Mouse (Mus musculus) common myeloid progenitor, adult 5-6 weeks (primary cell): Measurements from ENCODE around the gene Prg3. TPM values are rescaled to one million over a fixed set of nuclear protein-coding genes. Genes with fewer than 3 reads are reported as not detected.

Experiments used
- ATAC-seq: replicated peaks from 2 replicates; pipeline ENCODE4 v1.8.0; 2016; ENCODE audit warnings: low read depth, mild to moderate bottlenecking, moderate TSS enrichment, inconsistent platforms; ENCODE audit not compliant: poor library complexity, severe bottlenecking
- total RNA-seq: library from RNA; stranded (forward); fragments of 200-1000, 187-1606 nt; gene quantifications from 2 replicates; pipeline ENCODE4 v1.2.3, GENCODE M21; 2017

Prg3 gene
- total RNA-seq, 1 experiment from 2014 or later = 7.1 TPM

DNA sequence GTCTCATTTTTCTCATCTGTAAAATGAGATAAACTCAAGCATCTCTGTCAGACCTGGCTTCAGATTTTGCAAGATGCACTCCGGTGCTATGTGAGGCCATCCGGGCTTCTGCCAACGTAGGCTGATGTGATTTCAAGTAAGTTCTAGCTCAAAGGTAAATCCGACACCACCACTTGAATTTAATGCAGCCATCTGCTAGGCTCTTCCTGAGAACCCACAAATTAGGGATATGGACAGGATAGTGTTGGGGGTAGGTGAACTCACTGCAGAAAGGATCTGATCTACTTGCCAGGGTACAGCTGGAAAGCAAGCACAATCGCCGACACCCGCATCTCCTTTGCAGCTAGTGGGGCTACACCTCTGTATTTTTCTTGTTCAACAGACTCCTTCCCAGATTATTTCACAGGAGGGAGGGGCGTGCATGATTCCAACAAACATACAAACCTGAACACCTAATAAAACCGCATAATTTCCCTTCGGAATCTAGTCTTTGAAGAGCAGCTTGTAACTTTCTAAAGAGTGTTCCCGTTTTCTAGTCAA lies 48.6 kb downstream of the Prg3 start:
- 0 out of 2 replicates have a peak, but pooled peaks have one; percentile 1 for ATAC-seq

DNA sequence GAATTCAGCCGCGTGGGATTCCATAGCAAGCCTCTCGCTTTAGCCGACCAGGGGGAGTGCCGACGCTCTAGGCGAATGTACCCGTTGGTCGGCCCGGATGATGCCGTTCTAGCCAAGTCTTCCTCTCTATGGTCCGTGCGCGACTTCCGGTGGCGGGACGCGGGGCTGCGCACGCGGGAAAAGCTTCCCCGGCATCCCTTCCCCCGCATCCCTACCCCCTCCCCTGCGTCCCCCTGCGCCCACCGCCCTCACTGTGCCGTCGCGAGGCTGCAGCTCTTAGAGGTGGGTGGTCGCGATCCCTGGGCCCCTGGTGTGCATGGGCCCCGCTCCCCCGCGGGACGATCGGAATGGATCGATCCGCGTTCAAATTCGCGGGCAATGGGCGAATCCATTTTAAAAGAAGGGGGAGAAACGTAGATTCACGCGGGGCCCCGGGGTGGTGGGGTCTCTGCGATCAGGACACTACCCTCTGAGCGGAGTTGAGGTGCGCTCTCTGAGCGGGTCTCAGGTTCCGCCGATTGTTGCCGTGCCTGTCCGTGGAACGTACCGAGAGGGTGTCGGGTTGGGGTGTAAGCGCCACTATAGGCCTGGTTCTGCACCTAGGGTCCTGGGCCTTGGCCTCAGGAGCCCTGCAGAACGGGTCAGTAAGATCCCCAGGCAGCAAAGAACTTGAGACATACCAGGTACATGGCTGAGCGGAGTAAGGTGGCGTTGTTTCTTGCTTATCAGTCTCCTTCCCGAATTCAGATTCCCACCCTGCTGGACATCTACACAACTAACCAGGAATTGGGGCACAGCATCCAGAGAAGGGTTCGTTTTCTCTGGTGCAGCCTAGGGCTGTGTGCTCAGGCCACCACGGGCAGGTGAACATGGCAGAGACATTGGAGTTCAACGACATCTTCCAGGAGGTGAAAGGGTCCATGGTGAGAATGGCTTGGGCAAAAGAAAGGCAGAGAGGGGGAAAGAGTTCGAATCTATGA lies 49.3 kb downstream of the Prg3 start, which contains the start of the genes Ssrp1 and P2rx3:
TSS of gene Ssrp1 (plus strand) at position 188 of the 980 bp plus-strand sequence.
TSS of gene P2rx3 (minus strand) at position 416 of the 980 bp plus-strand sequence.
- peak; percentile 74 for ATAC-seq

DNA sequence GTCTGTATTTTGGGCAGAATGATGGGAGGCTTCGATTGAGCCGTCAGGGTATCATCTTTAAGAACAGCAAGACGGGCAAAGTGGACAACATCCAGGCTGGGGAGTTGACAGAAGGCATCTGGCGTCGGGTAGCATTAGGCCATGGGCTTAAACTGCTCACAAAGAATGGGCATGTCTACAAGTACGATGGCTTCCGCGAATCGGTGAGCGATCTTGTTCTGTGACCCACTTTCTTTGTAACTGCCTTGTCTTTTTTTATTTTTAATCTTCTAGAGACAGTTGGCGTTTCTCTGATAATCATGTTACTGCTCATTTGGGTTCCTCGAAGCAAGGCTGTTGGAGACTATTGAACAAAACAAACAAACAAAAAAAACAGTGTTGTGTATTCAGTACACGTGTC lies 50.3 kb downstream of the Prg3 start:
- no peak for ATAC-seq

Other genes with a start within 250 kb of the Prg3 start
- 2.8 TPM in 1 of 2 replicates, not detected in the other for gene Gm19426, start 244.6 kb upstream of the Prg3 start, total RNA-seq
- not detected in 2 replicates for gene Serping1, start 212.8 kb upstream of the Prg3 start, total RNA-seq
- gene Ube2l6, start 189.4 kb upstream of the Prg3 start, total RNA-seq = 20.6 and 24.7 TPM in 2 replicates
- not detected in 2 replicates for gene Smtnl1, start 165.6 kb upstream of the Prg3 start, total RNA-seq
- gene Timm10, start 161.2 kb upstream of the Prg3 start, total RNA-seq = 43.7 and 48.9 TPM in 2 replicates
- gene Slc43a1, start 149.4 kb upstream of the Prg3 start, total RNA-seq = 21.0 and 23.4 TPM in 2 replicates
- not detected in 2 replicates for gene Rtn4rl2, start 101.5 kb upstream of the Prg3 start, total RNA-seq
- gene Slc43a3, start 51.6 kb upstream of the Prg3 start, total RNA-seq = 91.9 and 105 TPM in 2 replicates
- gene Prg2, start 7.8 kb upstream of the Prg3 start, total RNA-seq = 26.2 and 36.6 TPM in 2 replicates
- gene Ssrp1, start 49.0 kb downstream of the Prg3 start, total RNA-seq = 433 and 486 TPM in 2 replicates
- not detected in 2 replicates for gene P2rx3, start 49.2 kb downstream of the Prg3 start, total RNA-seq
- 2.9 and 5.1 TPM in 2 replicates for gene Tnks1bp1, start 59.8 kb downstream of the Prg3 start, total RNA-seq
- 0.14 and 0.29 TPM in 2 replicates for gene Aplnr, start 148.0 kb downstream of the Prg3 start, total RNA-seq
- not detected in 2 replicates for gene Lrrc55, start 209.0 kb downstream of the Prg3 start, total RNA-seq